Mouse (Mus musculus) regulatory T cell (primary cell): ENCODE results near the gene Atxn7.

Experiments
- in situ Hi-C: fragments of 300-600 bp; cut with MboI, MseI; formaldehyde crosslinking; loops from one replicate; pipeline ENCODE4 v1.15.1; 2025; ENCODE audit warnings: high pct_unique_total_duplicates

The Atxn7 gene

GRCm38 (mm10) chr14:13982174-13982573 is 20.9 kb downstream of the Atxn7 start:
- in situ Hi-C loops, result loop anchor here (10.0 kb wide), 1 partner anchor 1677 kb away; no protein-coding TSS in a partner anchor

GRCm38 (mm10) chr14:13988397-13988796 is 27.2 kb downstream of the Atxn7 start:
- in situ Hi-C loops, result loop anchor here (10.0 kb wide), 1 partner anchor 1684 kb away; no protein-coding TSS in a partner anchor

GRCm38 (mm10) chr14:13990741-13991140 is 29.5 kb downstream of the Atxn7 start:
- in situ Hi-C loops, result no loop called here

GRCm38 (mm10) chr14:13995206-13996097 is 34.2 kb downstream of the Atxn7 start:
- in situ Hi-C loops, result no loop called here

GRCm38 (mm10) chr14:14002771-14003170 is 41.5 kb downstream of the Atxn7 start:
- in situ Hi-C loops, result no loop called here

- in situ Hi-C loops, result no loop called here
Measured at GRCm38 (mm10) chr14:14009712-14010111, 48.5 kb downstream of the Atxn7 start.

GRCm38 (mm10) chr14:14012383-14013251 is 51.4 kb downstream of the Atxn7 start:
- in situ Hi-C loops, result no loop called here

GRCm38 (mm10) chr14:14013252-14013711 is 52.0 kb downstream of the Atxn7 start:
- in situ Hi-C loops, result no loop called here

GRCm38 (mm10) chr14:14014636-14015375 is 53.6 kb downstream of the Atxn7 start:
- in situ Hi-C loops, result no loop called here

- in situ Hi-C loops, result no loop called here
Measured at GRCm38 (mm10) chr14:14019155-14019894, 58.1 kb downstream of the Atxn7 start.

- in situ Hi-C loops, result no loop called here
Measured at GRCm38 (mm10) chr14:14021244-14021643, 60.0 kb downstream of the Atxn7 start.

- in situ Hi-C loops, result no loop called here
Measured at GRCm38 (mm10) chr14:14025870-14026269, 64.6 kb downstream of the Atxn7 start.

- in situ Hi-C loops, result no loop called here
Measured at GRCm38 (mm10) chr14:14030621-14031020, 69.4 kb downstream of the Atxn7 start.

- in situ Hi-C loops, result no loop called here
Measured at GRCm38 (mm10) chr14:14032842-14033241, 71.6 kb downstream of the Atxn7 start.

- in situ Hi-C loops, result no loop called here
Measured at GRCm38 (mm10) chr14:14036352-14036751, 75.1 kb downstream of the Atxn7 start.

- in situ Hi-C loops, result no loop called here
Measured at GRCm38 (mm10) chr14:14038233-14038632, 77.0 kb downstream of the Atxn7 start.

GRCm38 (mm10) chr14:14042336-14042735 is 81.1 kb downstream of the Atxn7 start:
- in situ Hi-C loops, result no loop called here

- in situ Hi-C loops, result no loop called here
Measured at GRCm38 (mm10) chr14:14054386-14054785, 93.1 kb downstream of the Atxn7 start.

- in situ Hi-C loops, result loop anchor here (5.0 kb wide), 1 partner anchor 38 kb away; no protein-coding TSS in a partner anchor
Measured at GRCm38 (mm10) chr14:14059606-14060005, 98.4 kb downstream of the Atxn7 start.

- in situ Hi-C loops, result loop anchor here (5.0 kb wide), 1 partner anchor 35 kb away; no protein-coding TSS in a partner anchor
Measured at GRCm38 (mm10) chr14:14062531-14063245, 101.4 kb downstream of the Atxn7 start.
